Mouse (Mus musculus) CH12.LX (cell line): ENCODE data around the gene Tle2.

Experiments used
- CTCF ChIP-seq, 2 experiments: IDR thresholded peaks in 1 of 2; conservative IDR thresholded peaks in 1 of 2; 2 replicates each; pipeline ENCODE4 v1.5.1; 2011 to 2012; ENCODE audit warnings: low read depth in 2 of 2, low read length in 2 of 2, improper control_type of control experiment in 1 of 2, inconsistent platforms in 1 of 2, mild to moderate bottlenecking in 1 of 2, moderate library complexity in 1 of 2
- EP300 ChIP-seq: IDR thresholded peaks from 2 replicates; pipeline ENCODE4 v1.6.1; 2011; ENCODE audit warnings: low read length, improper control_type of control experiment
- GABPA ChIP-seq: IDR thresholded peaks from 2 replicates; pipeline ENCODE4 v1.6.1; 2012; ENCODE audit warnings: low read depth, low read length, improper control_type of control experiment, inconsistent platforms; ENCODE audit not compliant: insufficient replicate concordance
- POLR2A ChIP-seq: IDR thresholded peaks from 2 replicates; pipeline ENCODE4 v1.6.1; 2011; ENCODE audit warnings: low read depth, mild to moderate bottlenecking, improper control_type of control experiment, low read length
- SIN3A ChIP-seq: IDR thresholded peaks from 2 replicates; pipeline ENCODE4 v1.6.1; 2012; ENCODE audit warnings: low read length, improper control_type of control experiment, inconsistent platforms

- TF ChIP-seq CTCF (conservative IDR thresholded peaks at IDR 0.05 in 1 of 2, IDR thresholded peaks at IDR 0.05 in 1 of 2; ENCODE audit: low read depth in 2 of 2, low read length in 2 of 2) (no peak), POLR2A (no peak), GABPA (no peak), EP300 (no peak), SIN3A (no peak)
Observed at GRCm38 (mm10) chr10:81572975-81573374, 1.4 kb upstream of the Tle2 start.
